Mouse (Mus musculus) heart, adult 8-10 months (tissue): Measurements from ENCODE around the gene Slc26a8. TPM values are rescaled to one million over a fixed set of nuclear protein-coding genes. Genes with fewer than 3 reads are reported as not detected.

Experiments
- DNase-seq: peaks from one replicate; pipeline ENCODE4 v3.0.0; 2022; ENCODE audit warnings: low spot score
- total RNA-seq, 4 experiments: library from RNA; stranded (reverse); gene quantifications; 2 replicates each; pipeline ENCODE4 v1.2.4; 2022

Slc26a8 gene
- total RNA-seq, 4 experiments from 2014 or later, result 0.37 to 0.65 TPM; not detected in 2

- DNase-seq, result no peak
Observed at GRCm38 (mm10) chr17:28644112-28644511, 45.9 kb downstream of the Slc26a8 start.

GRCm38 (mm10) chr17:28643697-28644096 is 46.3 kb downstream of the Slc26a8 start:
- DNase-seq, result no peak

- no peak for DNase-seq
Observed at GRCm38 (mm10) chr17:28640113-28640512, 49.9 kb downstream of the Slc26a8 start.

- DNase-seq, result peak; percentile 16
Observed at GRCm38 (mm10) chr17:28637711-28638690, 52.0 kb downstream of the Slc26a8 start.

GRCm38 (mm10) chr17:28635842-28636241 is 54.2 kb downstream of the Slc26a8 start:
- no peak for DNase-seq

GRCm38 (mm10) chr17:28629125-28629524 is 60.9 kb downstream of the Slc26a8 start:
- no peak for DNase-seq

GRCm38 (mm10) chr17:28628248-28629124 is 61.5 kb downstream of the Slc26a8 start:
- DNase-seq, result no peak

GRCm38 (mm10) chr17:28626937-28627336 is 63.1 kb downstream of the Slc26a8 start:
- no peak for DNase-seq

- no peak for DNase-seq
Observed at GRCm38 (mm10) chr17:28625327-28625726, 64.7 kb downstream of the Slc26a8 start.

- no peak for DNase-seq
Observed at GRCm38 (mm10) chr17:28624841-28625240, 65.2 kb downstream of the Slc26a8 start.

GRCm38 (mm10) chr17:28622300-28622759 is 67.7 kb downstream of the Slc26a8 start, which contains the start of gene Srpk1:
Gene Srpk1 (minus strand): TSS chr17:28622709.
- peak; percentile 84 for DNase-seq

- peak; percentile 19 for DNase-seq
Observed at GRCm38 (mm10) chr17:28621381-28622299, 68.4 kb downstream of the Slc26a8 start.

- no peak for DNase-seq
Observed at GRCm38 (mm10) chr17:28618775-28619174, 71.3 kb downstream of the Slc26a8 start.

- DNase-seq, result no peak
Observed at GRCm38 (mm10) chr17:28618124-28618523, 71.9 kb downstream of the Slc26a8 start.

GRCm38 (mm10) chr17:28617636-28618035 is 72.4 kb downstream of the Slc26a8 start:
- no peak for DNase-seq

GRCm38 (mm10) chr17:28615332-28615731 is 74.7 kb downstream of the Slc26a8 start:
- DNase-seq, result no peak

GRCm38 (mm10) chr17:28613096-28613495 is 76.9 kb downstream of the Slc26a8 start:
- no peak for DNase-seq

GRCm38 (mm10) chr17:28612603-28613002 is 77.4 kb downstream of the Slc26a8 start:
- no peak for DNase-seq

- DNase-seq, result no peak
Observed at GRCm38 (mm10) chr17:28609543-28609942, 80.5 kb downstream of the Slc26a8 start.

- DNase-seq, result no peak
Observed at GRCm38 (mm10) chr17:28601557-28602250, 88.3 kb downstream of the Slc26a8 start.
